12 mouse cellular contexts compared by ENCODE assay signal in genomic region chr10:42056486-42057230, GRCm38 (mm10). TPM values are rescaled to one million over a fixed set of nuclear protein-coding genes. Genes with fewer than 3 reads are reported as not detected.
DNase-seq lines count a peak whose midpoint lies in the region; ATAC-seq lines count a peak whose summit lies in the region.
"Had no signal": no experiment of that assay in that cellular context is flagged by ENCODE, and none has a peak within 500 bp of the region (broad histone marks: within the 10 kb centered on the region; RNA-seq: fewer than 3 reads in every experiment).

No protein-coding gene starts in this region.

- H3K4me2 ChIP-seq in heart, embryonic 12.5 days: peak overlapping the region; percentile 55
- peak overlapping the region; percentile 64 for H3K4me2 ChIP-seq in liver, embryonic 15.5 days
- H3K4me2 ChIP-seq: hindbrain, embryonic 14.5 days had no signal

- H3K4me3 ChIP-seq in heart, embryonic 12.5 days: no peak overlapping the region
- H3K4me3 ChIP-seq in megakaryocyte, embryonic 14.5 days (replicated peaks): peak overlapping the region; percentile 85
- peak overlapping the region; percentile 26; the same call in 1 of the 2 replicates for H3K4me3 ChIP-seq in liver, embryonic 15.5 days (replicated peaks)

- peak overlapping the region; percentile 39; the same call in 1 of the 2 replicates for H3K9ac ChIP-seq in heart, embryonic 12.5 days
- peak overlapping the region; percentile 38; the same call in 1 of the 2 replicates for H3K9ac ChIP-seq in liver, embryonic 15.5 days
- H3K9ac ChIP-seq: hindbrain, embryonic 14.5 days had no signal

- no peaks in the 10 kb centered on the region for H3K9me3 ChIP-seq in heart, embryonic 12.5 days (replicated peaks)
- peaks cover 8% of the 10 kb centered on the region; the same call in 1 of the 2 replicates for H3K9me3 ChIP-seq in megakaryocyte, embryonic 14.5 days
- H3K9me3 ChIP-seq in liver, embryonic 15.5 days (replicated peaks): no peaks in the 10 kb centered on the region

- peaks cover 8% of the 10 kb centered on the region for H3K27me3 ChIP-seq in heart, embryonic 12.5 days (replicated peaks)
- no peaks in the 10 kb centered on the region for H3K27me3 ChIP-seq in megakaryocyte, embryonic 14.5 days (replicated peaks)
- H3K27me3 ChIP-seq in liver, embryonic 15.5 days: no peaks in the 10 kb centered on the region
- H3K27me3 ChIP-seq: Patski had no signal

- no peak for ATAC-seq in heart, embryonic 12.5 days (ENCODE audit: insufficient number of reproducible peaks, low FRiP score)
- ATAC-seq in megakaryocyte, adult 5-6 weeks (ENCODE audit: poor library complexity, severe bottlenecking): no peak
- ATAC-seq in liver, embryonic 15.5 days (ENCODE audit: insufficient read depth): no peak
- ATAC-seq in monocyte, adult 5-6 weeks (replicated peaks; ENCODE audit: insufficient number of reproducible peaks, low FRiP score, low TSS enrichment, poor library complexity, severe bottlenecking): no peak
- ATAC-seq: Patski had no signal

- peaks cover 24% of the 10 kb centered on the region for H3K4me1 ChIP-seq in heart, embryonic 12.5 days (replicated peaks)
- H3K4me1 ChIP-seq in megakaryocyte, embryonic 14.5 days: peaks cover 68% of the 10 kb centered on the region
- H3K4me1 ChIP-seq in liver, embryonic 15.5 days (replicated peaks): peaks cover 38% of the 10 kb centered on the region

- no peak for DNase-seq in heart, postnatal 4 days
- peak; percentile 70 for DNase-seq in forelimb bud, embryonic 11.5 days (ENCODE audit: low read depth, low spot score)
- DNase-seq in frontal cortex, adult 2 months (ENCODE audit: extremely low spot score in 1 of 2, low spot score in 1 of 2): no peak
- DNase-seq: adrenal gland, adult 2 months; right cerebral cortex, postnatal 14 days had no signal

- WGBS in heart, embryonic 12.5 days: 79% methylated on average over 18 of the region's 18 CpGs
- WGBS in liver, embryonic 15.5 days (ENCODE audit: insufficient replicate concordance): 46% methylated on average over 18 of the region's 18 CpGs

- H3K27ac ChIP-seq in heart, embryonic 12.5 days (ENCODE audit: poor library complexity, severe bottlenecking): 0 out of 2 replicates have a peak overlapping the region, but pooled peaks have one; percentile 5
- H3K27ac ChIP-seq in liver, embryonic 15.5 days (replicated peaks): peak overlapping the region; percentile 77
- H3K27ac ChIP-seq: hindbrain, embryonic 14.5 days had no signal

- no peaks in the 10 kb centered on the region for H3K36me3 ChIP-seq in heart, embryonic 12.5 days
- peaks cover 17% of the 10 kb centered on the region for H3K36me3 ChIP-seq in megakaryocyte, embryonic 14.5 days (replicated peaks; ENCODE audit: low read length)
- H3K36me3 ChIP-seq in liver, embryonic 15.5 days (replicated peaks): no peaks in the 10 kb centered on the region

RNA-seq across cellular contexts. Expression of gene Armc2, which starts 38.4 kb away (rescaled TPM):
- 1.2 and 1.7 TPM in 2 replicates for polyA plus RNA-seq in heart, embryonic 12.5 days (2016; fragmentation: Nextera tagmentation; extraction: Ambion mirVana)
- 1 to 10 TPM; 1.2 to 1.6 TPM for total RNA-seq in heart, postnatal 4 days (2021)
- 0.22 and 0.34 TPM in 2 replicates for polyA plus RNA-seq in megakaryocyte, embryonic 14.5 days (2012; ENCODE audit: insufficient read depth, low replicate concordance)
- 1.2 TPM in 1 of 2 replicates, not detected in the other for total RNA-seq in megakaryocyte, adult 5-6 weeks (2015)
- not detected in 2 replicates for total RNA-seq in megakaryocyte, adult 5-6 weeks (2017)
- 0.06 and 0.08 TPM in 2 replicates for polyA plus RNA-seq in liver, embryonic 15.5 days (2015; fragmentation: Nextera tagmentation; extraction: Ambion mirVana)
- 1.3 to 4.9 TPM in 2 of 3 replicates, not detected in the other for total RNA-seq in monocyte, adult 5-6 weeks (2017)
- 11.6 and 15.1 TPM in 2 replicates for polyA plus RNA-seq in frontal cortex, adult 2 months (2012; rRNA removed)
